Mouse (Mus musculus): ENCODE data around the gene Wdr73.

Gene Wdr73

DNA sequence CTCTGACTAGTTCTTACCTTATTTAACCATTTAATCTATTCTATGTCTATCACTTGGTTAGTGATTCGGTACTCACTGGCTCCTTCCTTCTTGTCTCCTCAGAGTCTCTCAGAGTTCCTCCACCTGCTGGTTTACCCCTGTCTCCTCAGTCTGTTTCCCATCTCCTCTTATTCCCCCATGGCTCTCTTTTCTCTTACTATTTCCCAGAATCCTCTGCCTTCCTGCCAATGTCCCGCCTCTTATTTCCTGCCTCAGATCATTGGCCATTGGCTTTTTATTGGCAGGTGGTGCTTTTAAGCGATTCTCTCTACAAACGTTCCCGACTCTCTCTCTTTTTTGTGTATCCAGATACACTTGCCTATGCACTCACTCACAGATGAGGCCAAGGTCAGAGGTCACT is 54.4 kb downstream of the Wdr73 start:
- CTCF ChIA-PET: interaction anchor here in 3 of 4 experiments (0.7 to 1.9 kb wide), 9 partner anchors 10 to 460 kb away, joined by 3 to 7 read pairs (median 5); partner anchors contain the start of gene Zscan2 (in 1 of the 3)
- POLR2A ChIA-PET: interaction anchor here (0.5 to 9.1 kb wide), 64 partner anchors 8 to 716 kb away, joined by 3 to 242 read pairs (median 6); partner anchors contain the start of genes Zscan2 (in 3 of the 4), Iqgap1 (in 2 of the 4), Blm (in 1 of the 4) and Crtc3 (in 1 of the 4)

DNA sequence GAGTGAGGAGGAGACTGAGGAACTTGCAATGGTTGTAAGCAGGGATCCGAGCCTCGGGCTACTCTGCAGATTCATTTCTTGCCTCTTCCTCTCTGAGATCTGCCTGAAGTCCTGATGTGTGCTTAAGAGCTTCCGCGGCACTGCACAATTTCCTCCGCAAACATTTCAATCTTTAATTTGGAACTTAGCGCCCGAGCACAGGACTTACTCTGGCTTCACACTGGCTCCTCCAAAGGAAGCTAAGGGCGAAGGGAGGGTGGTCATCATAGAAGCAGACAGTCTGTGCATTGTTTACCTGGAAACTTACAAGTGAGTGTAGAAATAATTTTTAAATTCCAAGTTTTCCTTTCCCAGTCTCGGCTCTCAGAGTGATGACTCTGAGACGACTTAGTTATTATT is 54.8 kb downstream of the Wdr73 start:
- POLR2A ChIA-PET: interaction anchor here (0.5 to 9.1 kb wide), 86 partner anchors 8 to 716 kb away, joined by 3 to 242 read pairs (median 6); partner anchors contain the start of genes Iqgap1 (in 3 of the 4), Zscan2 (in 3 of the 4), Crtc3 (in 2 of the 4) and Blm (in 1 of the 4)

DNA sequence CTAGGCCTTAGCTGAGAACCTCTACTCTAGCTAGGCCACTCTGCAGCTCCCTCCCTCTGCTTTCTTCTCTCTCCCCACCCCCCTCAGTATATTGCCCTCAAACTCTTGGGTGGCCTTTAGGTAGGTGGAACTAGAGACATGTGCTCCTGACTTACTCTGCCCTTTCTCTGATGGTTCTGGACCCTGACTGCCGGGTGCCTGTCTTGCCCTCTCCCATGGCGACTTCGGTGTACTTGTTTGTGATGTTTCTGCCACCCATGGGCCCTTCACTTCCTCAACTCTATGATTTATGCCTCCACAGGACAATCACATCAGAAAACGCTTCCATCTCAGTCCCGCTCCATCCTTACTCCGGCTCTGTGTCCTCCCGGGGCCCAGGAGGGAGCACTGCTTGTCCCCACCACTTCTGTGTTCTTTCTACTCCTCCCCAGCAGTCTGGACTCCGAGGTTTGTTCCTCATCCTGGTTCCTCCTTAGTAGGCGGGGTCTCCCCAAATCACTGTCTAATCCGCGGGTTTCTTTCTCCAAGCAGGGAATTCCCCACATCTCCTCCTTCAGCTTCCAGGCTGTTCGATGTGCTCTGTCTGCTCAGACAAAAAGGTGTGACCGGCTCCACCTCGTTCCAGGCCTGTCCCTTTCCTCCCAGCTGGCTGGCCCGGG is 55.3 kb downstream of the Wdr73 start:
- POLR2A ChIA-PET: interaction anchor here (0.6 to 9.1 kb wide), 127 partner anchors 9 to 1380 kb away, joined by 3 to 242 read pairs (median 5); partner anchors contain the start of genes Iqgap1 (in 4 of the 4), Zscan2 (in 3 of the 4), Blm (in 2 of the 4) and Crtc3 (in 2 of the 4)

More for the DNA sequence above, 54.8 kb downstream of the Wdr73 start:
- CTCF ChIA-PET: interaction anchor here in 3 of 4 experiments (1.2 to 1.9 kb wide), 8 partner anchors 11 to 116 kb away, joined by 3 to 9 read pairs (median 6); partner anchors contain the start of gene Zscan2 (in 1 of the 3)

DNA sequence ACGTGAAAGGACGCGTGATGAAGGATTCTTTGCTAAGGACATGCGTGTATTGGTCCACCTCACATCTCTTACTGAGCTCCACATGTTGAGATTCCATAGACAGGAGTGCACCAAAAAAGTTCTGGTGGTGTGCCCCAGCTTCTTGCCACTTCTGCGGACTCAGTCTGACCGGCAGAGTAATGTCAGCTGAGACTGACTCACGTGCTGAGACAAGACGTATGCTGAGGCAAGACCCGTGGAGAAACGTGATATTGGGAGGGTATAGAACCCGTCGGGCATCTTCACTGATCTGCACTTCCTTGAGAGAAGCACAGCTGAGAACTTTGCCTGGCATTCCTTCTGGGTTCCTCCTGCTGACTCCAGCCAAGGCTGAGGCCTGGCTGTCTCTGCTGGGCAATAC is 56.4 kb downstream of the Wdr73 start:
- POLR2A ChIA-PET: interaction anchor here (0.5 to 9.1 kb wide), 124 partner anchors 9 to 820 kb away, joined by 3 to 242 read pairs (median 5); partner anchors contain the start of genes Iqgap1 (in 4 of the 4), Blm (in 2 of the 4), Sec11a (in 2 of the 4) and Wdr73 (in 2 of the 4)

More for the DNA sequence above, 55.3 kb downstream of the Wdr73 start:
- CTCF ChIA-PET: interaction anchor here (0.6 to 1.9 kb wide), 13 partner anchors 11 to 658 kb away, joined by 3 to 9 read pairs (median 6); partner anchors contain the start of gene Zscan2 (in 1 of the 4)

DNA sequence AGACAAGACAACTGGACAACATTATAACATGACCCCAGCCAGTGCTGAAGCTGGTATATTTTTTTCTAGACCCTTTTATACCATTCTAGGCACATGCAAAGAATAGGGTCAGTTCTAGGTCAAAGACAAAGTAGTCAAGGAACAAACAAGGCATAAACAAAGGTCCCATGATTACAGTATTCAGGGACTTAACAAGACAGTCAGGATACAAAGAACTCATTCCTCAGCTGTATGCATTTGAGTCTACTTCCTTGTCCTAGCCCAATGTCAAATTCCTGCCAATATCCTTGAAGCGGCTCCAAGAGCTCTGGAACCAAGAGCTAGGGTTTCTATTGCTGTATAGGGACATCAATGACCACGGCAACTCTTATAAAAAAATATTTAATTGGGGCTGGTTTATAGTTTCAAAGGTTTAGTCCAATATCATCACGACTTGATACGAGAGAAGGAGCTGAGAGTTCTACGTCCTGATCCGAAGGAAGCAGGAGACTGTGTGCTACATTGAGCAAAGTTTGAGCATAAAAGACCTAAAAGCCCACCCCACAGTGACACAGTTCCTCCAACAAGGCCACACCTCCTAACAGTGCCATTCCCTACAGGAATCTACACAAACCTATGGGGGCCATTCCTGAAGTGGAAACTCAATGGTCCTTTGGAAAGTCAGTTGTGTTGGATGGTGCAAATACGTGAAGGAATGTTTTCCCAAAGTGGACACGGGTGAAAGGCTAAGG is 57.0 kb downstream of the Wdr73 start:
- POLR2A ChIA-PET: interaction anchor here (0.5 to 9.1 kb wide), 120 partner anchors 8 to 829 kb away, joined by 3 to 242 read pairs (median 5); partner anchors contain the start of genes Iqgap1 (in 4 of the 4), Sec11a (in 2 of the 4), Zfp710 (in 2 of the 4) and Zscan2 (in 2 of the 4)

More for the DNA sequence above, 56.4 kb downstream of the Wdr73 start:
- CTCF ChIA-PET: interaction anchor here in 3 of 4 experiments (0.9 to 1.6 kb wide), 9 partner anchors 11 to 104 kb away, joined by 3 to 12 read pairs (median 4); no protein-coding TSS in a partner anchor

DNA sequence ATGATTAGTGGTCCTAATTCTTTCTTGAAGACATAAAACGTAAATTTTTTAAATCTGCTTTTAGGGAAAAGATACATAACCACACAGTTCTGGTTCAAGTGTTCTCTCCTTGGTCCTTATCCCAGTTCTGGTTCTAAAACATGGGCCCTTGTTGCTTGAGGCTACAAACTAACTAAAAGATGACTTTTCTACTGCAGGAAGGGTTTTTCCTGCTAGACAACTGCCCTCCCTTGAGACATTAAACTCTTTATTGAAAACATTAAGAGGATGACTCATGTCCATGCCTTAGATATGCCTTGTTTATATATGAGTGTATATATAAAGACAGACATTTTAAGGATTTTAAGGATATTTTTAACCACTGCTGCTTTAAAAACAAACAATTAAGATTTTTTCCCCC is 57.9 kb downstream of the Wdr73 start:
- ChIA-PET POLR2A (interaction anchor here (0.7 to 9.1 kb wide), 52 partner anchors 10 to 713 kb away, joined by 3 to 242 read pairs (median 10); partner anchors contain the start of genes Iqgap1 (in 2 of the 4), Zscan2 (in 2 of the 4) and Blm (in 1 of the 4)), CTCF (interaction anchor here in 2 of 4 experiments (0.6 to 1.6 kb wide), 3 partner anchors 10 kb away, joined by 4 to 12 read pairs (median 4); no protein-coding TSS in a partner anchor)

More for the DNA sequence above, 57.0 kb downstream of the Wdr73 start:
- CTCF ChIA-PET: interaction anchor here in 3 of 4 experiments (0.6 to 1.6 kb wide), 11 partner anchors 10 to 103 kb away, joined by 3 to 12 read pairs (median 4); no protein-coding TSS in a partner anchor

DNA sequence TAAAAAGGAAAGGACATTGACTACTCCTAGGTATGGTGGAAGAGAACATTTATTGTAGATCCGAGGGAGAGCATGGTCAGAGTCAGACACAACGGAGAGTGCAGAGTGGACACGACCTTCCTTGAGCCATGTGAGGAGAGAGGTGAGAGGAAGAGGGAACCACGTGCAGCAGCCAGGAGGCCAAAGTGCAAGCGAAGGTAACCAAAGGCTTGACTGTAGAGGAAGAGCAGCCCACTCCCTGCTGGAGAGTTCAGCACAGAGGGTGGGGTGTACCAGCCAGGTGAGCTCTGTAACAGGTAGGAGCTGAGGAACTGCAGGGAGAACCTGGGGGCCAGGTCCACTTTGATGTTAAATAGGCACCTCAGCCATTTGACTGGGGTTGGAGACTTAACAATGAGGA is 58.9 kb downstream of the Wdr73 start:
- CTCF ChIA-PET: no interaction called here
- POLR2A ChIA-PET: interaction anchor here in 2 of 4 experiments (0.5 to 1.2 kb wide), 4 partner anchors 8 to 96 kb away, joined by 3 to 6 read pairs (median 4); no protein-coding TSS in a partner anchor

DNA sequence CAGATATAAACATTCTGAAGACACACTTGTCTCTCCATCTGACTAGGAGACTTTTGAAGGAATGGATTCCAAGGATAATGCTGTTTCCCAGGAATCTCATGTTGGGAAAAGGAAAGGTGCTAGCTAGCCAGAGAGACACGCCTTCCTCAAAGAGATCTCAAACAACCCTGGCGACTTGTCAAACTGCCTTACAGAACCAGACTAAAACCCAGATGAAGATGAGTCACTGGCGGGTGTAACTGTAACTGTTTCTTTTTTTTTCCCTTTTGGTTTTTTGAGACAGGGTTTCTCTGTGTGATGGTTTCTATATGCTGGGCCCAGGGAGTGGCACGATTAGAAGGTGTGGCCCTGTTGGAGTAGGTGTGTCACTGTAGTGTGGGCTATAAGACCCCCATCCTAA is 60.1 kb downstream of the Wdr73 start:
- POLR2A ChIA-PET: interaction anchor here in 2 of 4 experiments (0.6 to 1.9 kb wide), 9 partner anchors 9 to 305 kb away, joined by 3 to 6 read pairs (median 3); partner anchors contain the start of genes Blm (in 1 of the 2) and Iqgap1 (in 1 of the 2)
- CTCF ChIA-PET: no interaction called here
